Mouse (Mus musculus) midbrain, embryonic 12.5 days (tissue): ENCODE results near the gene Alox12. TPM values are rescaled to one million over a fixed set of nuclear protein-coding genes. Genes with fewer than 3 reads are reported as not detected.

ENCODE experiments used
- ATAC-seq: fragments of 200-750 bp; cut with Nextera tagmentation; 2 replicates; pipeline ENCODE4 v1.8.0; 2017; ENCODE audit warnings: low read depth, moderate TSS enrichment, moderate library complexity; ENCODE audit not compliant: low FRiP score
- H3K27ac ChIP-seq: fragments of 300-500 bp; sonication (generic); replicated peaks from 2 replicates; pipeline ENCODE4 v1.5.1; 2016; ENCODE audit warnings: mild to moderate bottlenecking
- H3K27me3 ChIP-seq: fragments of 300-500 bp; sonication (generic); 2 replicates; pipeline ENCODE4 v1.6.1; 2016; ENCODE audit warnings: mild to moderate bottlenecking
- H3K36me3 ChIP-seq: fragments of 300-500 bp; sonication (generic); 2 replicates; pipeline ENCODE4 v1.6.1; 2016
- H3K4me1 ChIP-seq: fragments of 300-500 bp; sonication (generic); 2 replicates; pipeline ENCODE4 v1.6.1; 2016
- H3K4me2 ChIP-seq: fragments of 300-500 bp; sonication (generic); replicated peaks from 2 replicates; pipeline ENCODE4 v1.6.1; 2016; ENCODE audit warnings: mild to moderate bottlenecking, moderate library complexity
- H3K4me3 ChIP-seq: fragments of 300-500 bp; sonication (generic); 2 replicates; pipeline ENCODE4 v1.5.1; 2016; ENCODE audit warnings: mild to moderate bottlenecking
- H3K9ac ChIP-seq: fragments of 300-500 bp; sonication (generic); replicated peaks from 2 replicates; pipeline ENCODE4 v1.6.1; 2016; ENCODE audit warnings: mild to moderate bottlenecking, moderate library complexity
- H3K9me3 ChIP-seq: fragments of 300-500 bp; sonication (generic); 2 replicates; pipeline ENCODE4 v1.6.1; 2016; ENCODE audit warnings: mild to moderate bottlenecking
- WGBS: fragments of 180-500 bp; shearing (Covaris S2); methylation state at CpG from one replicate; pipeline ENCODE4 v1.1.7; 2016; 5-methylcytosine and 5-hydroxymethylcytosine counted together
- polyA plus RNA-seq: library from polyadenylated mRNA; unstranded; fragments of >200 nt; fragmentation: Nextera tagmentation; extraction: Ambion mirVana; gene quantifications from 2 replicates; pipeline ENCODE4 v1.2.1, GENCODE M21; 2016

Gene Alox12
- polyA plus RNA-seq, 1 experiment from 2014 or later: 1.8 TPM

DNA sequence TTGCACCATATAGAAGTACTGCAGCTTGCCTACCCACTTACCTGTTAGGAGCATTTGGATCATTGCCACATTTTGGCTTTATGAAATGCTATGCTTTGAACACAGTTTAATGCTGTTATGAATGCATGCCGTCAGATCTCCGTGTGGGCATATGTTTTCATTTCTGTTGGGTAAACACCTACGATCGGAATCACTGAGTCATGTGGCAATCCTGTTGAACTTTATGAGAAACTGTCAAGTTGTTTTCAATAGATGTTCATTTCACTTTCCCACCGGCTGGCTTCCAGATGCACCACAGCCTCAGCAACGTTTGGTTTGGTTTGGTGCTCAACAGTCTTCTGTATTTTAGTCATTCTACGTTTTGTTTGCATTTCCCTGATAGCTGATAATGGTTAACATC, 16.5 kb upstream of the Alox12 start:
- no peak overlapping the region for H3K4me2 ChIP-seq
- ATAC-seq: no peak
- peaks cover 2% of the 10 kb centered on the region; the same call in 1 of the 2 replicates for H3K27me3 ChIP-seq
- no peak overlapping the region for H3K27ac ChIP-seq
- no peaks in the 10 kb centered on the region for H3K9me3 ChIP-seq
- H3K9ac ChIP-seq: no peak overlapping the region
- H3K4me3 ChIP-seq: no peak overlapping the region
- no peaks in the 10 kb centered on the region for H3K36me3 ChIP-seq
- H3K4me1 ChIP-seq: no peaks in the 10 kb centered on the region
- WGBS: 84% methylated on average over 7 of the region's 7 CpGs

DNA sequence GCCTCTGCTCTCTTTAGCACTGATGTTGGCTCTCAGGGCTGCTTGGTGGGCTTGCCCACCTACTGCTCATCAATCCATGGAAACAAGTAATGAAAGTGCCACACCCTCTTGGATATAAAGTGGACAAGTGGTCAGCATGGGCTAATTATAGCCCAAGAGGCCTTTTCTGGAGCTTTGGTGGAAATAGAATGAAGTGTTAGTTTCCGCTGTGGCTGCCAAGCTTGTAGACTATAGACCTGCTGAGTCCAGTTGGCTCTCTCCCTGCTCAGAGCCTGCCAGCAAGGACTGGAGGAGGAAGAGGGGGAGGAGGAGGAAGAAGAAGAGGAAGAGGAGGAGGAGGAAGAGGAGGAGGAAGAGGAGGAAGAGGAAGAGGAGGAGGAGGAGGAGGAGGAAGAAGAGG, 11.3 kb upstream of the Alox12 start:
- no peak for ATAC-seq

DNA sequence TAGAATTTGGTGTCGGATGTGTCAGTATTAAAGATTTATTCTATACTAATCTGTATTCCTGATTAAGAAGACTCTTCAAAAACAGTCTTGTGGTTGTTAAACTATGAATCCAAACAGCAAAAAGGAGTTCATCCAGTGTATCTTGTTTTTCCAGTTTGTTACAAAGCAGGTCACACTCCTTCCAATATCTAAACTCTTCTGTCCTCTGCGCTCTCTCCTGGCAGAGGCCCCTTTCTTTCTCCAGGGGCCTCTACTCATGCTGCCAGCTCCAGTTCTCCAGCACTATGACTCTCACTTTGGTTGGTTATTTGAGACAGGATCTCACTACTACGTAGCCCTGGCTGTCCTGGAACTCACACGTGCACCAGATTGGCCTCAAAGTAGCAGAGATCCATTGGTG, 10.7 kb upstream of the Alox12 start:
- Histone ChIP-seq H3K9ac (no peak overlapping the region), H3K4me3 (no peak overlapping the region), H3K36me3 (no peaks in the 10 kb centered on the region), H3K4me1 (no peaks in the 10 kb centered on the region), H3K27ac (no peak overlapping the region), H3K4me2 (no peak overlapping the region), H3K9me3 (no peaks in the 10 kb centered on the region), H3K27me3 (peaks cover 10% of the 10 kb centered on the region)
- 78% methylated on average over 4 of the region's 4 CpGs for WGBS
- no peak for ATAC-seq

More for the DNA sequence above, 11.3 kb upstream of the Alox12 start:
- Histone ChIP-seq H3K4me2 (no peak overlapping the region), H3K27me3 (peaks cover 10% of the 10 kb centered on the region), H3K36me3 (no peaks in the 10 kb centered on the region), H3K27ac (no peak overlapping the region), H3K9ac (no peak overlapping the region), H3K4me1 (no peaks in the 10 kb centered on the region), H3K4me3 (no peak overlapping the region), H3K9me3 (no peaks in the 10 kb centered on the region)
- WGBS: 96% methylated on average over 1 of the region's 1 CpGs

DNA sequence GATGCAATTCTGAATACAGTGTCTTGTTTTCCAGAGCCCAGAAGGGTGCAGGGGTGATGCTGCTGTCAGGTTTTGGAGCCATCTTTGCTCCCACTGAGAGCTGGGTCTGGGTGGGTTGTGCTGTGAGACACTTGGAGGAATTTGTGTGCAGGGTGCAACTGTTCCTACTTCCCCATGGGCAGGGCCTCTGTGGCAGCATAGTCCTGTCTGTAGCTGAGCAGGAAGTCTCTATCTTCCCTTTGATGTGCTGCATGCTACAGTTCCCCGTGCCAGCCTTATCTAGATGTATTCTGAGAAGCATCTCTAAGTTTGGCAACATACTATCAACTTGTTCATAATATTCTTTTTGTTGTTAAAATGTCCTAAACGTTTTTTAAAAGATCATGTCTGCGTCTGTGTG, 10.1 kb upstream of the Alox12 start:
- 60% methylated on average over 3 of the region's 3 CpGs for WGBS

DNA sequence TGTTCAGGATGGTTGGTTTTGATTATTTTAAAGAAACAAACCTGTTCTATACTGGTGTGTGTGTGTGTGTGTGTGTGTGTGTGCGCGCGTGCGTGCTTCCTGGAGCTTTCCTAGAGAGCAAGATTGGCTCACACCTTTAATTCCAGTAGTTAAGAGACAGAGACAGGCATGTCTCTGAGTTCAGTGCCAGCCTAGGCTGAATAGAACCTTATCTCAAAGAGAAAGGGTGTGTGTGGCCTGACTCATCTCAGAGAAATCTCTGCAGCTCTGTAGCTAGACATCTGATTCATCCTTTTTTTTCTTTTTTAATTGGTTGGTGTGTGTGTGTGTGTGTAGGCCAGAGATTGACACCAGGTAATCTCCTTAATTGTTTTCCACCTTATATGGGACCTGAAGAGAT, 3.9 kb upstream of the Alox12 start:
- no peak overlapping the region for H3K27ac ChIP-seq
- peaks cover 30% of the 10 kb centered on the region for H3K27me3 ChIP-seq
- H3K36me3 ChIP-seq: no peaks in the 10 kb centered on the region
- H3K9me3 ChIP-seq: no peaks in the 10 kb centered on the region
- H3K4me1 ChIP-seq: peaks cover 6% of the 10 kb centered on the region; the same call in 1 of the 2 replicates
- no peak overlapping the region for H3K4me2 ChIP-seq
- no peak overlapping the region for H3K4me3 ChIP-seq
- whole genome bisulfite sequencing: 89% methylated on average over 4 of the region's 4 CpGs
- ATAC-seq: no peak
- H3K9ac ChIP-seq: no peak overlapping the region

More for the DNA sequence above, 10.1 kb upstream of the Alox12 start:
- no peak overlapping the region for H3K9ac ChIP-seq
- no peak for ATAC-seq
- no peak overlapping the region for H3K27ac ChIP-seq
- H3K9me3 ChIP-seq: no peaks in the 10 kb centered on the region
- no peaks in the 10 kb centered on the region for H3K4me1 ChIP-seq
- no peaks in the 10 kb centered on the region for H3K36me3 ChIP-seq
- H3K4me2 ChIP-seq: no peak overlapping the region
- peaks cover 10% of the 10 kb centered on the region for H3K27me3 ChIP-seq
- no peak overlapping the region for H3K4me3 ChIP-seq

DNA sequence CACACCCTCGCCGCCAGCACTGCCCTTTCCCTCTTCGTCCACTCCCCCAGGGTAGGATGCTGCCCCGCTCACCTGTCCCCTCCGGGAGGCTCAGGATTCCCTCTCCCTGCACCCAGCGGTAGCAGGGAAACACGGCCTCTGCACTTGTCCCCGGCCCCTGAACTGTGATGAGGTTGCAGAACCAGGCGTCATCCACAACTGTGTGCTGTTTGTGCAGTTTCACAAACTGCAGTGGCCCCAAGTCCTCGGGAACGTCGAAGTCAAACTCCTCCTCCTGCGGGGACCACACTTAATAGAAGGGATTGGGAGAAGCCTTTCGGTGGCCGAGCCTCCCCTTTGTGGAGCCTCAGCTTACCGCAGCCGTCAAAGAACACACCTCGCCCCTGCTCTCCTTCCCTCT, 816 bp downstream of the Alox12 start:
- Histone ChIP-seq H3K9ac (no peak overlapping the region), H3K9me3 (no peaks in the 10 kb centered on the region), H3K4me1 (peaks cover 6% of the 10 kb centered on the region; the same call in 1 of the 2 replicates), H3K36me3 (no peaks in the 10 kb centered on the region), H3K4me3 (peak overlapping the region; percentile 22), H3K4me2 (peak overlapping the region; percentile 42), H3K27me3 (peaks cover 66% of the 10 kb centered on the region), H3K27ac (no peak overlapping the region)
- ATAC-seq: no peak
- 6% methylated on average over 18 of the region's 18 CpGs for WGBS

DNA sequence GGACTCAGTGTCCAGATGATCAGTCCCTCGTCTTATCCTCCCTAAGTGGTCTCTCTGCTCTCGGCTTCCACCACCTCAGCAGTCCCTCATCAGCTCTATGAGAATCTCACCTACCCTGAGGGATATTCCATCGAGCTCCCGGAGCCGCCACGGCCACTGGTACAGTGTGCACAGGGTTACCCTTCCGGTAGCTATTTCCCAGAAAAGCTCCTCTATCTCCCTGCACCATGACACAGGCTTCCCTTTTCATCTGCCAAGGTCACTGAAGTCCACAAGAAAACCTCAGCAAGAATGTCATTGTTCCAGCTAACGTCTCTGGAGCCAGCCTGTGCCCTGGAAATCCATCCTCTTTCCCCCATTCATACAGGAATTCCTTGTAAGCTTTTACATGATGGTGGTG, 3.3 kb downstream of the Alox12 start:
- Histone ChIP-seq H3K27ac (no peak overlapping the region), H3K4me3 (no peak overlapping the region), H3K9ac (no peak overlapping the region), H3K27me3 (peaks cover 70% of the 10 kb centered on the region), H3K36me3 (no peaks in the 10 kb centered on the region), H3K4me2 (no peak overlapping the region), H3K9me3 (no peaks in the 10 kb centered on the region), H3K4me1 (peaks cover 6% of the 10 kb centered on the region; the same call in 1 of the 2 replicates)
- WGBS: 81% methylated on average over 8 of the region's 8 CpGs
- ATAC-seq: no peak

DNA sequence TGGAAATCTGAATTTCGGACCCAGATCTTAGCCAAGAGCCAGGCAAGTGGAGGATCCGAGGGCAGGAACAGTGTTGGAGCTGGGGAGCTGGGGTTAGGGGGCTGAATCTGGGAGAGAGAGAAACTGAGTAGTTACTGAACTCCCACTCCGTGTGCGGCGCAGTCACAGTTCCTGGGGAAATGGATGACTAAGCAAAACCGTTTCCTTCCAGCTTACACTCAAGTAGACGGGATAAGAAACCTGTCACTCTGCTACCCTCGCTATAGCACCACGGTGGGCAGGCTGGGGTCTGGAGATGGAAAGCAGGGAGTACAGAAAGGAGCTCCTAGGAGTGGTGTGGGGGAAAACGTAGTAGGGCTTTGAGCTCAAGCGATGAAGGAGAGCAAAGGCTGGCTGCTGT, 5.0 kb downstream of the Alox12 start:
- Histone ChIP-seq H3K27me3 (peaks cover 66% of the 10 kb centered on the region), H3K4me2 (no peak overlapping the region), H3K9me3 (no peaks in the 10 kb centered on the region), H3K4me3 (no peak overlapping the region), H3K27ac (no peak overlapping the region), H3K4me1 (peaks cover 6% of the 10 kb centered on the region; the same call in 1 of the 2 replicates), H3K36me3 (no peaks in the 10 kb centered on the region), H3K9ac (no peak overlapping the region)
- WGBS: 72% methylated on average over 11 of the region's 11 CpGs
- ATAC-seq: no peak

DNA sequence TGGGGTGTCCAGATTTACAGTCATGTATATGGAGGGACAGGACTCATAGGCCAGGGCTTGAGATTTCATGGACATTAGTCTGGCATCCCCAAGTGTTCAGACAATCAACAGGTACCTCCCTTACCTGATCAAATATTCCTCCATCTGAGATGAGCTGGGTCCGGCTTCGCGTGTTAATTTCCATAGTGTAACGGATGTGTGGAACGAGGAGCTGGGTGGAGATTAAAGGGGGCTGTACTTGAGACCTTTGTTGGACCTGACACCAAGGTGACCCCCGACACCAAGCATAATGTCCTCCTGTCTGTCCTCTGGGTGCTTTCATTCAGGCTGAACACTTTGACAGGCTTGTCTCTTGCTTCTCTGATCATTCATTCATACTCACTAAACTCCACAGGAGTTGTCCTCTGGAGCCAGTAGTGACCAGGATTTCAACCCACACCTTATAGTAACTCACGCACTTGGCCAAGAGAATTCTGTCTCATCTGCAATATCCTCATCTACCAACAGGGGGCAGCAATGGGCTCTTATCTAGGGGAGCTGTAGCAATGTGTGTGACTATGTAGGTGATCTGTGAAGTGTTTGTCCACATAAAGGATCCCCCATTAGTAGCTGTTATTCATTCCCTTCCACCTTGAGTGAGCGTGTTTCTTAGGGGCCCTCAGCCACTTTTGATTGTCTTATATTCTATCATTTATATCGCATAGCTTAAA, 7.9 kb downstream of the Alox12 start:
- no peak overlapping the region for H3K9ac ChIP-seq
- no peaks in the 10 kb centered on the region for H3K9me3 ChIP-seq
- ATAC-seq: no peak
- 55% methylated on average over 9 of the region's 9 CpGs for WGBS
- peaks cover 40% of the 10 kb centered on the region for H3K27me3 ChIP-seq
- H3K4me1 ChIP-seq: no peaks in the 10 kb centered on the region
- no peaks in the 10 kb centered on the region for H3K36me3 ChIP-seq
- no peak overlapping the region for H3K27ac ChIP-seq
- no peak overlapping the region for H3K4me2 ChIP-seq
- H3K4me3 ChIP-seq: no peak overlapping the region

DNA sequence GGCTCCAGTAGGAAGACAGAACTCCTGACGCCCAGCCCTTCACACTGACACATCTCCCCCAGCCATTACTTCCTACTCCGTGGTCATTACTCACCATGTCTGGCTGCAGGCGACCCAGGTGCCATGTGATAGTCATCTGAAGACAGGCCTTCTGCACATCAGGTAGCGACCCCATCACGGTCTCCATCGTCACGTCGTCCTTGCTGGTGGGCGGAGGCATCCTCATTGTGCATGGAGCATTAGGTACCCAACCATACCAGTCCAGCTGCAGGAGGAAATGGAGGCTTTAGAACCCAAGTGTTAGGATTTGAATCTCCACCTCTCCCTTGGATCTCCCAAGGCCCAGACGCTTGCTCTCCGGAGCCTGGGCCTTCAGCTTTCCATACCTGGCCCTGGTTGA, 12.6 kb downstream of the Alox12 start:
- Histone ChIP-seq H3K9me3 (no peaks in the 10 kb centered on the region), H3K4me2 (no peak overlapping the region), H3K27me3 (peaks cover 17% of the 10 kb centered on the region), H3K9ac (no peak overlapping the region), H3K4me3 (no peak overlapping the region), H3K27ac (no peak overlapping the region), H3K36me3 (no peaks in the 10 kb centered on the region), H3K4me1 (peaks cover 18% of the 10 kb centered on the region)
- 67% methylated on average over 11 of the region's 11 CpGs for WGBS
- ATAC-seq: no peak

DNA sequence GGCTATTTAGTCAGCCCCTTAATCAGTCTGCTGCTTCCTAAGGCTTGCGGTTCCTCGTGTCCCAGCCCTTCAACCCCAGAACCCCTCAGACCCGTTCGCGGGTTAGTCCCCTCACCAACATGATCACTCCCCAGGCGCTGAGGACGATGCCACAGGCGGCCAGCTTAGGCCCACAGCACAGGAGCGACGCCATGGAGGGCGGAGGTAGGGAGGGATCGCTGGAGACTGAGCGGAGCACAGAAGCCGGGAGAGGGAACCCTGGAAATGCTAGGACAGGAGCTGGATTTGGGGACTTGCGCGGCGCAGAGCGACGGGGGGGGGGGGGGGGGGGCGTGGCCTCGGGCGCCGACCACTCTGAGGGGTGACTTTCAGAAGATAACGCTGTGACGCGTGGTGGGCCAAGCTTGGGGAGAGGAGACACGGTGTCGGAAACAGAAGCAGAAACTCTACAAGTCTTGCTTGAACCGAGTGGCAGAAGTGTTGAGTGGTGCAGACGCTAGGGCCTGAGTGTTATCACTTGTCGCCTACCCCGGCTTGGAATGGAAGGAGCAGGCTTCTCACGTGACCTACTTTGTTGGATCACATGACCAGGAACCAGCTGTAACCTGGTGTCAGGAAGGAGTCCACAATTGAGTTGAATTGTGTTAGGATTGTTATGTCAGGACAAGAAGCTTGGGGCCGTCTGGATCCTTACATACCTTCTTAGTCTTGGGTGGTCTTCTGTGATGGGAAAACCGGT, 15.4 kb downstream of the Alox12 start, which contains the start of the genes Gm21988 and Rnasek:
TSS of gene Gm21988 (minus strand) at position 290 of the 739 bp plus-strand sequence.
TSS of gene Rnasek (minus strand) at position 302 of the 739 bp plus-strand sequence.
- ATAC-seq: peak; percentile 38
- Histone ChIP-seq H3K36me3 (peaks cover 13% of the 10 kb centered on the region), H3K4me2 (peak within 1 kb of the TSS; percentile 98), H3K9me3 (no peaks in the 10 kb centered on the region), H3K4me3 (peak within 1 kb of the TSS; percentile 87), H3K27ac (peak within 1 kb of the TSS; percentile 92), H3K9ac (peak within 1 kb of the TSS; percentile 86), H3K4me1 (peaks cover 32% of the 10 kb centered on the region), H3K27me3 (no peaks in the 10 kb centered on the region)
- under 1% methylated on average over 30 of the region's 35 CpGs for WGBS
